Mouse (Mus musculus): ENCODE measurements around the gene Zmym5.
"Not testable (repeated sequence)": the region's sequence is repeated elsewhere in the genome, so short reads cannot be mapped to it uniquely, and the experiment has no call there.

The Zmym5 gene

GRCm38 (mm10) chr14:56778933-56779300 is 32.6 kb downstream of the Zmym5 start:
- POLR2A ChIA-PET: interaction anchor here in 3 of 4 experiments (0.5 to 3.2 kb wide), 10 partner anchors 9 to 816 kb away, joined by 3 to 15 read pairs (median 3); no protein-coding TSS in a partner anchor
- CTCF ChIA-PET: interaction anchor here in 1 of 4 experiments (1.4 kb wide), 1 partner anchor 14 kb away, joined by 4 read pairs; no protein-coding TSS in a partner anchor

GRCm38 (mm10) chr14:56778200-56778932 is 33.1 kb downstream of the Zmym5 start, which contains the start of gene Pspc1:
TSS of gene Pspc1 (minus strand) at chr14:56778316.
- POLR2A ChIA-PET: interaction anchor here in 2 of 4 experiments (0.8 to 3.8 kb wide), 6 partner anchors 8 to 74 kb away, joined by 3 to 22 read pairs (median 4); no protein-coding TSS in a partner anchor
- CTCF ChIA-PET: interaction anchor here in 1 of 4 experiments (1.4 kb wide), 1 partner anchor 15 kb away, joined by 4 read pairs; no protein-coding TSS in a partner anchor

GRCm38 (mm10) chr14:56777360-56778136 is 34.0 kb downstream of the Zmym5 start:
- ChIA-PET CTCF (interaction anchor here in 1 of 4 experiments (1.0 kb wide), 1 partner anchor 23 kb away, joined by 3 read pairs; no protein-coding TSS in a partner anchor), POLR2A (interaction anchor here in 3 of 4 experiments (0.6 to 3.8 kb wide), 10 partner anchors 9 to 206 kb away, joined by 3 to 22 read pairs (median 3); partner anchors contain the start of gene Mphosph8 (in 1 of the 3))

- CTCF ChIA-PET: interaction anchor here in 1 of 4 experiments (1.0 kb wide), 1 partner anchor 22 kb away, joined by 3 read pairs; no protein-coding TSS in a partner anchor
- POLR2A ChIA-PET: interaction anchor here in 3 of 4 experiments (0.6 to 3.8 kb wide), 12 partner anchors 10 to 545 kb away, joined by 3 to 22 read pairs (median 3); partner anchors contain the start of gene Mphosph8 (in 1 of the 3)
Measured at GRCm38 (mm10) chr14:56776571-56777238, 34.8 kb downstream of the Zmym5 start.

- CTCF ChIA-PET: interaction anchor here in 2 of 4 experiments (0.6 to 1.4 kb wide), 2 partner anchors 18 to 566 kb away, joined by 3 to 6 read pairs; no protein-coding TSS in a partner anchor
Measured at GRCm38 (mm10) chr14:56775416-56775815, 36.1 kb downstream of the Zmym5 start.

GRCm38 (mm10) chr14:56766438-56766837 is 45.1 kb downstream of the Zmym5 start:
- CTCF ChIA-PET: interaction anchor here in 1 of 4 experiments (0.6 to 0.8 kb wide), 2 partner anchors 279 to 391 kb away, joined by 3 read pairs; no protein-coding TSS in a partner anchor
- POLR2A ChIA-PET: interaction anchor here in 3 of 4 experiments (0.7 to 3.0 kb wide), 7 partner anchors 10 to 94 kb away, joined by 3 to 22 read pairs (median 6); partner anchors contain the start of gene Pspc1 (in 1 of the 3)

More at GRCm38 (mm10) chr14:56775416-56775815, 36.1 kb downstream of the Zmym5 start:
- POLR2A ChIA-PET: interaction anchor here in 1 of 4 experiments (0.9 to 3.8 kb wide), 8 partner anchors 10 to 80 kb away, joined by 3 to 22 read pairs (median 3); no protein-coding TSS in a partner anchor

GRCm38 (mm10) chr14:56765117-56765516 is 46.4 kb downstream of the Zmym5 start:
- POLR2A ChIA-PET: interaction anchor here in 2 of 4 experiments (0.6 to 3.0 kb wide), 7 partner anchors 10 to 206 kb away, joined by 3 to 22 read pairs (median 3); partner anchors contain the start of gene Pspc1 (in 1 of the 2)
- CTCF ChIA-PET: not testable (repeated sequence)

GRCm38 (mm10) chr14:56751282-56751681 is 60.2 kb downstream of the Zmym5 start:
- ChIA-PET CTCF (no interaction called here), POLR2A (interaction anchor here in 1 of 4 experiments (0.9 to 1.2 kb wide), 4 partner anchors 11 to 81 kb away, joined by 3 to 4 read pairs (median 3); no protein-coding TSS in a partner anchor)

All from embryonic stem cell, embryonic (primary cell).